Mouse (Mus musculus) brown adipose tissue, adult 24 weeks (tissue): ENCODE data around the gene Mad1l1. TPM values are rescaled to one million over a fixed set of nuclear protein-coding genes. Genes with fewer than 3 reads are reported as not detected.
"Not testable (repeated sequence)": the region's sequence is repeated elsewhere in the genome, so short reads cannot be mapped to it uniquely, and the experiment has no call there.

Experiments
- H3K27ac ChIP-seq: fragments of 200-500 bp; replicated peaks from 2 replicates; pipeline ENCODE4 v1.5.1; 2012; ENCODE audit warnings: low read depth, mild to moderate bottlenecking, low read length
- H3K4me1 ChIP-seq: fragments of 200-500 bp; 2 replicates; pipeline ENCODE4 v1.6.1; 2012; ENCODE audit warnings: low read length, mixed read lengths; ENCODE audit not compliant: control insufficient read depth, insufficient read depth, insufficient read length
- H3K4me3 ChIP-seq: fragments of 200-500 bp; 2 replicates; pipeline ENCODE4 v1.5.1; 2012; ENCODE audit warnings: low read depth, mild to moderate bottlenecking, low read length, moderate library complexity; ENCODE audit not compliant: insufficient read depth
- polyA plus RNA-seq: library from polyadenylated mRNA; stranded (reverse); fragments of >200 nt; gene quantifications from 2 replicates; pipeline ENCODE4 v1.2.4, GENCODE M21; 2012; ENCODE audit not compliant: missing spikeins, insufficient read depth, insufficient read length

Gene Mad1l1
- 2.7 and 4.9 TPM in 2 replicates for polyA plus RNA-seq

DNA sequence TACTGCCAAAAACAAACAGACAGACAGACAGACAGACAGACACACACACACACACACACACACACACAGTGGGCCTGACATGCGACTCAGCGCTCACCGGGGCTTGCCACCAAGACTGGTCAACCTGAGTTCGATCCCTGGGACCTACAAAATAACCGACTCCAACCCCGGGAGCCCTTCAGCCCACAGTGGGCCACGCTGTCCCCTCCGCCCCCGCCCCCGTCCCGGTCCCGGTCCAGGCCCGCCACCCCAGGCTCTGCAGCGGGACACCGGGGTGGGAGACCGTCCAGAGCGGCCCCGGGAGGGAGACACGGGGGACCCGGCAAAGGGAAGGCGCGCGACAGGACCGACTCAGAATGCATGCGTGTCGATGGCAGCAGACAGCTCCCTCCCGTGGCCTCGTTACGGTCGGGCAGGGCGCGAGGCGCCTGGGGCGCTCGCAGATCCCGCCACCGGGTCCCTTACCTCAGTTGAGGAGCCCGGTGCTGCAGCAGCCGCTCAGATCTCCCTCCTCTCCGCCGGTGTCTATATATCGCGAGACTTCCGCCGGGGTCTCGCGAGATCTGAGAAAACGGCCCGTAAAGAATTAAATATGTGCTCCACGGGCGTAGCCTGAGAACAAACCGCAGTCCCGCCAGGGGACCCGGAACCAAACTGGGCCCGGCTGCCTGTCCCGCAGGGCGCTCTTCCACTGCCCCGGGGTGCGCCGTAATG is at the start of gene Mad1l1, which contains the start of gene Nudt1:
Gene Mad1l1, minus strand, starts transcription at position 511 of the 714 bp plus-strand sequence.
Gene Nudt1, plus strand, starts transcription at position 615 of the 714 bp plus-strand sequence.
- H3K4me1 ChIP-seq, result 0 out of 2 replicates have a peak, but pooled peaks cover 3% of the 10 kb centered on the region
- peak within 1 kb of the TSS; percentile 74 for H3K4me3 ChIP-seq
- peak within 1 kb of the TSS; percentile 75 for H3K27ac ChIP-seq

DNA sequence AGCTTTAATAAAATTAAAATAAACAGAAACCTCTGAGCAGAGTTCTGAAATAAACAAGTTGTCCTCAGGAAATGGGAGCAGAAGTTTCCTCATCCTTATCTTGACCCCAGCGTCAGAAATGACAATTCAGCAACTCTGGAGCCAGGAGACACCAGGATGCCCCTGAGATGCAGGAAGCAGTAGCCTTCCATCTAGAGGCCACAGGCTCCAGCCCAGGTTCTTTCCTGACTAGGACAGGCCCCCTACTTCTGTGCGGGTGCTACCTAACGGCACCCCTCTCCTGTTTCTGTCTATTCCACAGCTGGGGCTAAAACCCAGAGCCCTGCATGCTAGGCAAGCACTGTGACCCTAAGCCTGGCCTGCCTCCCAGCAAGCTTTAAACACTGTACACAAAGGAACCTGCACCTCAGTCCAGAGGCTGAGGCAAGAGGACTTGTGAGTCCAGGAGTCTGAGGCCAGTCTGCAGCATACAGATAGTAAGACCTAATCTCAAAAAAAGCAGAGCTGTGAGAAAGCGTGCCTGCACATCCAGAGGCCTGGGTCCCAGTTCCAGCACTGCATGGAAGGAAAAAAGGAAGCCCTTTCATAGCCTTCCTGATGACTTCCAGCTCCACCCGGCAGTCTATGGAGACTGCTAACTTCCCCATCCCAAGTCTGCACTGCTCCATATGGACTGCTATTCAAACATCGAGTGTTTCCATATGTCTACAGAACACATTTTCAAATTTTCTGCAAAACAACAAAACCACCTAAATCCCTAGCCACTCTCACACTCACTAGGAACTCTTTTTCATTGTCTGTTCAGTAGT is 49.3 kb upstream of the Mad1l1 start:
- Histone ChIP-seq H3K27ac (peak overlapping the region; percentile 53), H3K4me3 (no peak overlapping the region), H3K4me1 (peaks cover 10% of the 10 kb centered on the region)

DNA sequence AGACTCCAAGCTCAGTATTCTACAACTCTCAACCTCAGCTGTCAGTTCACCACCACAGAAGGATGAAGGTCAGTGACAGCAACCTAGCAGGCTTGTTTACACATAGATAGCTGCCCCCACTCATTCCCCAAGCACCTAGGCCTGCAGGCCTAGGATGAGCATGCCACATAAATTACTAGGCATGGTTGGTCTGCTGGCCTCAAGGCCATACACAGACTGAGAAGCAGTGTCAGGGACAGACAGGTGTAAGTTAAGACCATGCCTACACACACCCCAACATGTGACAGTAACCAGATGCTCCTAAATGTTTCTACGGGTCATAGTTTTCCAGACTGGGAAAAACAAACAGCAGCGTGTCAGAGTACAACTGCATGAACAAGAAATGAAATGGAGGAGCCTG is 48.1 kb upstream of the Mad1l1 start:
- H3K27ac ChIP-seq, result no peak overlapping the region
- no peak overlapping the region for H3K4me3 ChIP-seq
- peaks cover 10% of the 10 kb centered on the region for H3K4me1 ChIP-seq

DNA sequence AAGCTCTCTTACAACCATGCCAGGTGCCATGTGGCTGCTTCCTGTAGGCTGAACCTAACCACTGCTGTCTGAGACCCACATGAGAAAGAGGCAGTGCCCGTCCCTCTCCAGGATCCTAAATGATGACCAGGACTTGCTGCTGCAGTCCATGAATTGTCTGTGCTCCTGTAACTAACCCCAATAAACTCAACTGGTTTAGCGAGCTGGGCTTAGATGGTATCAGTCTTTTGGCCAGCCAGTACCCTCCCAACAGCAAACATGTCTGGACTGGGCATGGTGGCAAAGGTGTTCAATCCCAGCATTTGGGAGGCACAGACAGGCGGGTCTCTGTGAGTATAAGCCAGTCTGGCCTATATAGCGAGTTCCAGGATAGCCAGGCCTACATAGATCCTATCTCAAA is 47.6 kb upstream of the Mad1l1 start:
- no peak overlapping the region for H3K4me3 ChIP-seq
- no peak overlapping the region for H3K27ac ChIP-seq
- H3K4me1 ChIP-seq, result peaks cover 10% of the 10 kb centered on the region

DNA sequence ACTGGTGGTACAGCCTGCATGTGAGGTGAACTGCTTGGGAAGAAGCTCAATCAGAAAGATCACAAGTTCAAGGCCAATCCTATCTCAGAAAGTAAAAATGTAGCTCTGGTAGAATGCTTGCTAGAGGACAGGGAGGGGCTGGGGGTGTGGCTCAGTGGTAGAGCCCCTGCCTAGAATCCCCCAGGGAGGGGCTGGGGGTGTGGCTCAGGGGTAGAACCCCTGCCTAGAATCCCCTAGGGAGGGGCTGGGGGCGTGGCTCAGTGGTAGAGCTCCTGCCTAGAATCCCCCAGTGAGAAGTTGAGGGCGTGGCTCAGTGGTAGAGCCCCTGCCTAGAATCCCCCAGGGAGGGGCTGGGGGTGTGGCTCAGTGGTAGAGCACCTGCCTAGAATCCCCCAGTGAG is 46.8 kb upstream of the Mad1l1 start:
- H3K27ac ChIP-seq, H3K4me1 ChIP-seq, H3K4me3 ChIP-seq: not testable (repeated sequence)

DNA sequence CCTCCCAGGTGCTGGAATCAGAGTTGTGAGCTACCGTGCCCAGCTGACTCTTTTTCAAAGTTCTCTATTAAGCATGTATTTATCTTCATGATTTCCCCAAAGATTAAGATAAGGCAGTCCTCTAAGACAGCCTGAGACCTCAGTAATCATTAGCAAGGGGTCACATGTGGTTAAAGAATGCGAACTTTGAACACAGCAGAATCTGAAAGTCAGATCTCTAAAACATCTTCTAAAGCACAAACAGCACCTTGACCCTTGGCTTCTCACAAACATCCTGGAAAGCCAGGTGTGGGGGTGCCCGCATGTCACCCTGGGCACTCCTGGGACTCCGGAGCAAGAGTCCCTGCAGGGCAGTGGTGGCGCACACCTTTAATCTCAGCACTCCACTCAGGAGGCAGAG is 43.1 kb upstream of the Mad1l1 start:
- no peak overlapping the region for H3K27ac ChIP-seq
- H3K4me1 ChIP-seq, result no peaks in the 10 kb centered on the region
- no peak overlapping the region for H3K4me3 ChIP-seq

DNA sequence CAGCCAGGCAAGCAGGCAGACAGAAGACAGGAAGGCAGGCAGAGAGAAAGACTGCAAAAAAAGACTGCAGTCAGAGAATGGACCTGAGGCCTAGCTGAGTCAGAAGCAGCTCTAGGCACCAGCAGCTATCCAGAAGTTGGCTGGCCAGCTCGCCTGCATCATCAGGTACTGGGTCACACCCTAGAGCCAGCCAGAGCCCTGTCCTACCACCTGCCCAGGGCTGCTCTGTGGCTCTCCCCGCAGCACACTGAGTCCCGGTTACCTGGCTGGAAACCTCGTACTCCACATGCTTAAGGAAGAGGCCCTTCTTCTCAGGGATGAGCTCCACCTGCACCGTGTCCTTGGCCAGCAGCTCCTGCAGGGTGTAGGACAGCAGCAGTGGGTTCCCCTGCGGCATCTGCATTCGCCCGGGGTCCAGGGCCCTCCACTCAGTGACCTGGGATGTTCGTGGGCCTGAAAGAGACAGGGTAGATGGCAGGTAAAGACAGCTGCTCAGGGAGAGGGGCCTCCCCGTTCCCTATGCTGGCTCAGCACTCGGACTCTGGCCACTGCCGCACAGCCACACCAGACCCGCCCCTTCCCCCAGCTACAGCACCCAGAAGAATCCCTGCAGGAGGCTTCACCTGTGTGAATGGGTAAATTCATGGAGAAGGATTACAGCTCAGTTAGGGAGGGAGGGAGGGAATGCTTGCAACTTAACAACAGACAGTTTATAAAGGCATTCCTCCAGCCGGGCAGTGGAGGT is 38.8 kb upstream of the Mad1l1 start:
- Histone ChIP-seq H3K4me3 (no peak overlapping the region), H3K4me1 (no peaks in the 10 kb centered on the region), H3K27ac (no peak overlapping the region)

DNA sequence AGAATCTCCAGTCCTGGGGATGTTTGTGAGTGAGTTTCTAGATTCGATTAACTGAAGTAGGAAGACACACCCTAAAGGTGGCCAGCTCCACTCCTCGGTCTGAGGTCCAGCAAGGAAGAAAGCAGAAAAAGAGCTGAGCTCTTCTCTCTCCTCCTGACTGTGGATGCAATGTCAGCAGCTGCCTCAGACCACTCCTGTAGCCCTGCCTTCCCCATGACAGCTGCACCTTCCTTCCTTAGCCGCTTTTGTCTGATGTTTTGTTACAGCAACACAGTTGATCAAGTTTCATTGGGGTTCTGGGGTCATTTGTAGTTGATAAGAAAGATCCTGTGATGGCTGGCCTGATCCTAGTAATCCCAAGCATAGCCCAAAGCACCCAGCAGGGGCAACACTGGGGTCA is 36.1 kb upstream of the Mad1l1 start:
- Histone ChIP-seq H3K27ac (no peak overlapping the region), H3K4me3 (no peak overlapping the region), H3K4me1 (no peaks in the 10 kb centered on the region)

DNA sequence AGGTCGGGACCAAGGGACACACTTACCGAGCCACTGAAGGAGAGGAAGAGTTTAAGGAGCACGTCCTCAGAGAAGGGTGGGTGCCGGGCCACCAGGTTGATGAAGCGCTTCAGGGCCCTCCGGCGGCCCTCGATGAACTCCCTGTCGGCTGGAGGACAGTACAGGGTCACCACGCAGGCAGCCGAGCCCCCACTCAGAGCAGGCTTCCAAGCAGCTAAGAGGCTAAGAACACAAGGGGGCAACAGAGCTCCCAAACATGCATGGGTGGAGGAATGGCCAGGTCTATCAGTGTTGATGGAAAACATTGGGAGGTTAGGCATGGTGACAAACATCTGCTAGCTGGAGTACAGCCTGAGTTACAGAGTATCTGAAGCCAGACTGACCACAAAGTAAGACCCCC is 34.6 kb upstream of the Mad1l1 start:
- H3K4me1 ChIP-seq, result no peaks in the 10 kb centered on the region
- H3K4me3 ChIP-seq, result no peak overlapping the region
- H3K27ac ChIP-seq, result no peak overlapping the region

DNA sequence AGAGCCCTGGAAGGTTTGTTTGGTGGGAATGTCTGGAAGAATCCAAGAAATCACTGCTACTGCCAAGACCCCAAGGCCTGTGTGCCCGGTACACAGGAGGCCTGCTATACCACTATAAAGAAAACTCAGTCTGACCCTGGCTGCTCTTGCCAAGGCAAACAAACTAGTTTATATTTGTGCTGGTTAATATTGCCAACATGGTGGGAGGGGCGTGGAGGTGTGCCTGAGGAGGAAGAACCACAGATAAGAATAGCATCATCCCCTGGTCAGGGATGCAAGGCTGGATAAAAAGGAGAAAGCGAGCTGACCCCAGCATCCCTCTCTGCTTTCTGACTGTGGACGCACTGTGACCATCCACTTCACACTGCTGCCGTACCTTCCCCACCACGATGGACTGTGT is 31.0 kb upstream of the Mad1l1 start:
- Histone ChIP-seq H3K4me1 (no peaks in the 10 kb centered on the region), H3K27ac (no peak overlapping the region), H3K4me3 (no peak overlapping the region)

DNA sequence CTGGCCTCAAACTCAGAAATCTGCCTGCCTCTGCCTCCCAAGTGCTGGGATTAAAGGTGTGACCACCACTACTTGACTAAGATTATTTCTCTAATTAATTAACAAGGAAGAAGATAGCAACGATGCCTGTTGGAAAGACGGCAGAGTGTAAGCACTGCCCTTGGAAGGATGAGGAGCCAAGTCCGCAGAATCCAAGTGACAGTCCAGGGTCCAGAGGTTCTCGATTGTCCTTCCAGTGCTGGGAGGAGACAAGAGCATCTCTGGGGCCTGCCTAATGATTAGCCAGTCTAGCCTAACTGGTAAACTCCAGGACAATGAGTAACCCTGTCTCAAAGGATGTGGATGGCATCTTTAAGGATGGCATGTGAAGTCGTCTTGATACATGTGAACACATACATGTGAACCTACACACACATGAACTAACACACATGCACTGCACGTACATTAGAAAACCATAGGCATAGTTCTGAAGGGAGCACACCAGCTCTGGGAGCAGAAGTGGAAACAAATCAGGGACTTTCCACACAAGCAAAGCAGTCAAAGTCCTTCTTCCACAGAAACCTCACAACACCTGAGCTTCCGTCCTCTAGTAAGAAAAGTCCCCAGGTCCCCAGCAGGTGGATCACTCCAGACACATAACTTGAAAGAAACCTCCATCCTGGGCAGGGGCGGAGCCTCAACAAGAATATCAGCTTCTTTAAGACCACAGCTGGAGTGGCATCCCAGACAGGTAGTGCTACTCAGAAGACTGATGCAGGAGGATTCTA is 29.6 kb upstream of the Mad1l1 start:
- Histone ChIP-seq H3K27ac (no peak overlapping the region), H3K4me3 (no peak overlapping the region), H3K4me1 (no peaks in the 10 kb centered on the region)

DNA sequence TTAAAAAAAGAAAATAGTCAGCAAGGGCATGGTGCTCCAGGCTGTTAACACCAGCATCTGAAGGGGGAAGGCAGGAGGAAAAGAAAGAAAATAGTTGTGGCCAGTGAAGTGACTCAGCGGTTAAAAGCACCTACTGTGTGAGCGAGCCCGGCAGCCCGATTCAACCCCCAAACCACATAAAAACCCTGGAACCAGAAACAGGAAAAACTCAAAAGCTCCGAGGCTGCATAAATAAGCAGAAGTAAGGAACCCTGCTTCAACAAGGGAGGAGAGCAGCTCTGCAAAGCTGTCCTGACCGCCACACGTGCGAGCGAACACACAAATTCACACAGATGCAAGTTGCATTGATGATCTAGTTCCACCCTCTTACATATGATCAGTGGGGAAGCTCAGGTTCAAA is 28.5 kb upstream of the Mad1l1 start:
- H3K4me3 ChIP-seq, result no peak overlapping the region
- H3K27ac ChIP-seq, result no peak overlapping the region
- no peaks in the 10 kb centered on the region for H3K4me1 ChIP-seq

DNA sequence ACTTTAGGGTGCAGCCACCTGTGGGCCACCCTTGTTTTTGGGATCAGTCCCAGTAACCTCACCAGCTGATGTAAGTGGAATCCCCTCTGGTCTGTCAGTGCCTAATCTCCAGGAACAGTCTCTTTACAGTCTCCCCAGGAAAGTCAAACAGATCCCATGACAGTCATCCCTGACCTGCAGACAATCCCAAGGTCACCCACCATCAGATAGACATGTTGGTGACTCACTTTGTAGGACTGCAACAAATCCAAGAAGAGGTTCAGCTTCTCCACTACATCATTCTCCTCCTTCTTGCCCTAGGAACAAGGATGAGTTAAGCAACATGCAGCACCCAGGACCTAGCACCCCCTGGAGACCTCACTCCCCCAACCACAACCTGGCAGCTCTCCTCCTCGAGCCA is 24.7 kb upstream of the Mad1l1 start:
- Histone ChIP-seq H3K4me1 (no peaks in the 10 kb centered on the region), H3K4me3 (no peak overlapping the region), H3K27ac (no peak overlapping the region)

DNA sequence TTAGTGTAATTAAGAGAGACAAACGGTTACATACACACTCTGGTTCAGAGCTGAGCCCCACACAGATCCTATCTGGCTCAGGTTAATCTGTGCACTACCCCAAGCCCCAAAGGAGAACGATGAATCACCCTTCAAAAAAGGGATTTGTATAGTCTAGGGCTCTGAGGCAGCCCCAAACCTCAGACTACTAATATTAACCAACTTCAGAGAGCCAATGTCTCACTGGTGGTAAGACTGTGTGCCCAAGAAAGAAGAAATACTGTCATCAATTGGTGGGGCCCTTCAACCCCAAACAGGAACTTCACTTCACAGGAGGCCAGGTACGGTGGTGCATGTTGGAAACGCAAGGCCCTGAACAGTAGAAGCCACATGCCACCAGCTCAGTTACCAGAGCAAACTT is 23.9 kb upstream of the Mad1l1 start:
- H3K4me3 ChIP-seq, result no peak overlapping the region
- no peak overlapping the region for H3K27ac ChIP-seq
- no peaks in the 10 kb centered on the region for H3K4me1 ChIP-seq

DNA sequence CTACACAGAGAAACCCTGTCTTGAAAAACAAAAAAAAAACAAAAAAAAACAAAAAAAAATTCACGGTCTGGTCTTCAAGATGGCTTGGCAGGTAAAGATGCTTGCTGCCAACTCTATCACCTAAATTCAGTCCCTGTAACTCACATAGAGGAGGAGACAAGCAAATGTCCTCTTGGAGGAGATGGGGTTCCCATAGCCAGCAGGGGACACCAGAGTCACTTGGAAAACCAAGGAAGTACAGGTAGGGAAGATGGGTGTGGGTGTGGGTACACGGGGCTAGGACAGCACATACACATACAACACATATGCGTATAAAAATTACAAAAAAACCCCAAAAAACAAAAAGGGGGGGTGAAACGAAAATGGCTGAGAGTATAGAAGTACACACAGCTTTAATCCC is 21.5 kb upstream of the Mad1l1 start:
- H3K27ac ChIP-seq, result no peak overlapping the region
- H3K4me3 ChIP-seq, result no peak overlapping the region

More for the DNA sequence above, 21.5 kb upstream of the Mad1l1 start:
- H3K4me1 ChIP-seq, result no peaks in the 10 kb centered on the region
